Mouse (Mus musculus): ENCODE results near the gene Hoxd12. TPM values are rescaled to one million over a fixed set of nuclear protein-coding genes. Genes with fewer than 3 reads are reported as not detected.

Gene Hoxd12
- polyA plus RNA-seq (2014; fragmentation: Nextera tagmentation; extraction: Ambion mirVana) = not detected in 2 replicates

GRCm38 (mm10) chr2:74674881-74675665 lies at the start of gene Hoxd12:
Hoxd12 (plus strand) TSS chr2:74675013.
- Histone ChIP-seq H3K9me3 (ENCODE audit: control insufficient read depth, low read length) (no peaks in the 10 kb centered on the region), H3K4me3 (ENCODE audit: control insufficient read depth in 1 of 2, insufficient read depth in 1 of 2, low read depth in 1 of 2, low read length in 2 of 2) (no peak within 1 kb of the TSS), H3K27ac (replicated peaks in 1 of 2; ENCODE audit: control insufficient read depth in 1 of 2, insufficient read depth in 1 of 2, low read depth in 2 of 2, low read length in 2 of 2) (no peak within 1 kb of the TSS), H3K9ac (ENCODE audit: low read length) (no peak within 1 kb of the TSS), H3K36me3 (ENCODE audit: control insufficient read depth, insufficient read depth, low read length) (no peaks in the 10 kb centered on the region), H3K4me1 (ENCODE audit: control insufficient read depth in 2 of 2, insufficient read depth in 2 of 2, low read length in 2 of 2) (peaks cover 2 to 5% of the 10 kb centered on the region in 2 experiments; a peak in 2 of 4 replicates), H3K27me3 (ENCODE audit: control insufficient read depth, insufficient read depth, low read length) (peaks cover 99% of the 10 kb centered on the region), H3K4me2 (ENCODE audit: low read length) (no peak within 1 kb of the TSS)
- no peak for ATAC-seq (ENCODE audit: insufficient number of reproducible peaks, insufficient read depth, low FRiP score, low read depth)
- WGBS = 3% methylated on average over 47 of the region's 47 CpGs

- Histone ChIP-seq H3K36me3 (ENCODE audit: control insufficient read depth, insufficient read depth, low read length) (no peaks in the 10 kb centered on the region), H3K4me2 (ENCODE audit: low read length) (no peak overlapping the region), H3K9ac (ENCODE audit: low read length) (no peak overlapping the region), H3K9me3 (ENCODE audit: control insufficient read depth, low read length) (no peaks in the 10 kb centered on the region), H3K27me3 (ENCODE audit: control insufficient read depth, insufficient read depth, low read length) (no peaks in the 10 kb centered on the region), H3K4me1 (ENCODE audit: control insufficient read depth in 2 of 2, insufficient read depth in 2 of 2, low read length in 2 of 2) (no peaks in the 10 kb centered on the region), H3K27ac (replicated peaks in 1 of 2; ENCODE audit: control insufficient read depth in 1 of 2, insufficient read depth in 1 of 2, low read depth in 2 of 2, low read length in 2 of 2) (no peak overlapping the region), H3K4me3 (ENCODE audit: control insufficient read depth in 1 of 2, insufficient read depth in 1 of 2, low read depth in 1 of 2, low read length in 2 of 2) (no peak overlapping the region)
- 62% methylated on average over 4 of the region's 4 CpGs for WGBS
- ATAC-seq (ENCODE audit: insufficient number of reproducible peaks, insufficient read depth, low FRiP score, low read depth) = no peak
Measured at GRCm38 (mm10) chr2:74635412-74635811, 39.4 kb upstream of the Hoxd12 start.

- Histone ChIP-seq H3K27me3 (ENCODE audit: control insufficient read depth, insufficient read depth, low read length) (peaks cover 41% of the 10 kb centered on the region), H3K9me3 (ENCODE audit: control insufficient read depth, low read length) (no peaks in the 10 kb centered on the region)
- no peak for ATAC-seq (ENCODE audit: insufficient number of reproducible peaks, insufficient read depth, low FRiP score, low read depth)
Measured at GRCm38 (mm10) chr2:74642431-74642830, 32.4 kb upstream of the Hoxd12 start.

GRCm38 (mm10) chr2:74645631-74646030 lies 29.2 kb upstream of the Hoxd12 start:
- Histone ChIP-seq H3K9ac (ENCODE audit: low read length) (no peak overlapping the region), H3K9me3 (ENCODE audit: control insufficient read depth, low read length) (no peaks in the 10 kb centered on the region), H3K36me3 (ENCODE audit: control insufficient read depth, insufficient read depth, low read length) (no peaks in the 10 kb centered on the region), H3K4me3 (ENCODE audit: control insufficient read depth in 1 of 2, insufficient read depth in 1 of 2, low read depth in 1 of 2, low read length in 2 of 2) (no peak overlapping the region), H3K4me2 (ENCODE audit: low read length) (no peak overlapping the region), H3K27me3 (ENCODE audit: control insufficient read depth, insufficient read depth, low read length) (peaks cover 73% of the 10 kb centered on the region), H3K4me1 (ENCODE audit: control insufficient read depth in 2 of 2, insufficient read depth in 2 of 2, low read length in 2 of 2) (no peaks in the 10 kb centered on the region), H3K27ac (replicated peaks in 1 of 2; ENCODE audit: control insufficient read depth in 1 of 2, insufficient read depth in 1 of 2, low read depth in 2 of 2, low read length in 2 of 2) (no peak overlapping the region)
- WGBS = 70% methylated on average over 3 of the region's 3 CpGs
- ATAC-seq (ENCODE audit: insufficient number of reproducible peaks, insufficient read depth, low FRiP score, low read depth) = no peak

More at GRCm38 (mm10) chr2:74642431-74642830, 32.4 kb upstream of the Hoxd12 start:
- Histone ChIP-seq H3K4me3 (ENCODE audit: control insufficient read depth in 1 of 2, insufficient read depth in 1 of 2, low read depth in 1 of 2, low read length in 2 of 2) (no peak overlapping the region), H3K9ac (ENCODE audit: low read length) (no peak overlapping the region), H3K4me2 (ENCODE audit: low read length) (no peak overlapping the region), H3K4me1 (ENCODE audit: control insufficient read depth in 2 of 2, insufficient read depth in 2 of 2, low read length in 2 of 2) (no peaks in the 10 kb centered on the region), H3K27ac (replicated peaks in 1 of 2; ENCODE audit: control insufficient read depth in 1 of 2, insufficient read depth in 1 of 2, low read depth in 2 of 2, low read length in 2 of 2) (no peak overlapping the region), H3K36me3 (ENCODE audit: control insufficient read depth, insufficient read depth, low read length) (no peaks in the 10 kb centered on the region)
- WGBS = 68% methylated on average over 5 of the region's 5 CpGs

GRCm38 (mm10) chr2:74647082-74647864 lies 27.5 kb upstream of the Hoxd12 start:
- peaks cover 89% of the 10 kb centered on the region for H3K27me3 ChIP-seq (ENCODE audit: control insufficient read depth, insufficient read depth, low read length)
- H3K27ac ChIP-seq (replicated peaks in 1 of 2; ENCODE audit: control insufficient read depth in 1 of 2, insufficient read depth in 1 of 2, low read depth in 2 of 2, low read length in 2 of 2) = no peak overlapping the region
- no peaks in the 10 kb centered on the region for H3K36me3 ChIP-seq (ENCODE audit: control insufficient read depth, insufficient read depth, low read length)
- H3K9ac ChIP-seq (ENCODE audit: low read length) = no peak overlapping the region
- no peak overlapping the region for H3K4me2 ChIP-seq (ENCODE audit: low read length)
- WGBS = 16% methylated on average over 7 of the region's 7 CpGs
- ATAC-seq (ENCODE audit: insufficient number of reproducible peaks, insufficient read depth, low FRiP score, low read depth) = no peak
- no peaks in the 10 kb centered on the region for H3K4me1 ChIP-seq (ENCODE audit: control insufficient read depth in 2 of 2, insufficient read depth in 2 of 2, low read length in 2 of 2)
- no peaks in the 10 kb centered on the region for H3K9me3 ChIP-seq (ENCODE audit: control insufficient read depth, low read length)
- no peak overlapping the region for H3K4me3 ChIP-seq (ENCODE audit: control insufficient read depth in 1 of 2, insufficient read depth in 1 of 2, low read depth in 1 of 2, low read length in 2 of 2)

GRCm38 (mm10) chr2:74652996-74653340 lies 21.8 kb upstream of the Hoxd12 start:
- 35% methylated on average over 2 of the region's 2 CpGs for WGBS
- Histone ChIP-seq H3K27me3 (ENCODE audit: control insufficient read depth, insufficient read depth, low read length) (peaks cover 92% of the 10 kb centered on the region), H3K36me3 (ENCODE audit: control insufficient read depth, insufficient read depth, low read length) (no peaks in the 10 kb centered on the region), H3K27ac (replicated peaks in 1 of 2; ENCODE audit: control insufficient read depth in 1 of 2, insufficient read depth in 1 of 2, low read depth in 2 of 2, low read length in 2 of 2) (no peak overlapping the region), H3K4me1 (ENCODE audit: control insufficient read depth in 2 of 2, insufficient read depth in 2 of 2, low read length in 2 of 2) (peaks cover 0 to 6% of the 10 kb centered on the region in 2 experiments; a peak in 1 of 4 replicates), H3K4me3 (ENCODE audit: control insufficient read depth in 1 of 2, insufficient read depth in 1 of 2, low read depth in 1 of 2, low read length in 2 of 2) (no peak overlapping the region), H3K4me2 (ENCODE audit: low read length) (no peak overlapping the region), H3K9me3 (ENCODE audit: control insufficient read depth, low read length) (no peaks in the 10 kb centered on the region), H3K9ac (ENCODE audit: low read length) (no peak overlapping the region)
- no peak for ATAC-seq (ENCODE audit: insufficient number of reproducible peaks, insufficient read depth, low FRiP score, low read depth)

GRCm38 (mm10) chr2:74653781-74654535 lies 20.9 kb upstream of the Hoxd12 start:
- Histone ChIP-seq H3K9ac (ENCODE audit: low read length) (no peak overlapping the region), H3K36me3 (ENCODE audit: control insufficient read depth, insufficient read depth, low read length) (no peaks in the 10 kb centered on the region), H3K27ac (replicated peaks in 1 of 2; ENCODE audit: control insufficient read depth in 1 of 2, insufficient read depth in 1 of 2, low read depth in 2 of 2, low read length in 2 of 2) (no peak overlapping the region), H3K4me2 (ENCODE audit: low read length) (no peak overlapping the region), H3K4me3 (ENCODE audit: control insufficient read depth in 1 of 2, insufficient read depth in 1 of 2, low read depth in 1 of 2, low read length in 2 of 2) (no peak overlapping the region), H3K9me3 (ENCODE audit: control insufficient read depth, low read length) (no peaks in the 10 kb centered on the region), H3K27me3 (ENCODE audit: control insufficient read depth, insufficient read depth, low read length) (peaks cover 88% of the 10 kb centered on the region), H3K4me1 (ENCODE audit: control insufficient read depth in 2 of 2, insufficient read depth in 2 of 2, low read length in 2 of 2) (peaks cover 0 to 6% of the 10 kb centered on the region in 2 experiments; a peak in 1 of 4 replicates)
- 12% methylated on average over 17 of the region's 17 CpGs for WGBS
- ATAC-seq (ENCODE audit: insufficient number of reproducible peaks, insufficient read depth, low FRiP score, low read depth) = no peak
